Mouse (Mus musculus): ENCODE data around the gene Slc36a4.

Gene Slc36a4

GRCm38 (mm10) chr9:15727168-15727567 lies 17.6 kb downstream of the Slc36a4 start:
- DNase-seq, result no peak

- DNase-seq, result peak; percentile 15 to 30
Measured at GRCm38 (mm10) chr9:15731758-15732748, 22.5 kb downstream of the Slc36a4 start.

GRCm38 (mm10) chr9:15734056-15734866 lies 24.7 kb downstream of the Slc36a4 start:
- no peak for DNase-seq

- DNase-seq, result peak in 1 of 2 experiments; percentile 19
Measured at GRCm38 (mm10) chr9:15734867-15735131, 25.3 kb downstream of the Slc36a4 start.

GRCm38 (mm10) chr9:15737522-15737921 lies 28.0 kb downstream of the Slc36a4 start:
- no peak for DNase-seq

- DNase-seq, result no peak
Measured at GRCm38 (mm10) chr9:15741428-15741827, 31.9 kb downstream of the Slc36a4 start.

GRCm38 (mm10) chr9:15741931-15742330 lies 32.4 kb downstream of the Slc36a4 start:
- DNase-seq, result no peak

GRCm38 (mm10) chr9:15745985-15746607 lies 36.6 kb downstream of the Slc36a4 start:
- no peak for DNase-seq

- DNase-seq, result no peak
Measured at GRCm38 (mm10) chr9:15746636-15747035, 37.1 kb downstream of the Slc36a4 start.

GRCm38 (mm10) chr9:15748383-15748782 lies 38.8 kb downstream of the Slc36a4 start:
- no peak for DNase-seq

- no peak for DNase-seq
Measured at GRCm38 (mm10) chr9:15759318-15759717, 49.8 kb downstream of the Slc36a4 start.

- no peak for DNase-seq
Measured at GRCm38 (mm10) chr9:15766379-15766778, 56.8 kb downstream of the Slc36a4 start.

GRCm38 (mm10) chr9:15766821-15767220 lies 57.3 kb downstream of the Slc36a4 start:
- DNase-seq, result no peak

- no peak for DNase-seq
Measured at GRCm38 (mm10) chr9:15772766-15773165, 63.2 kb downstream of the Slc36a4 start.

- no peak for DNase-seq
Measured at GRCm38 (mm10) chr9:15773426-15773825, 63.9 kb downstream of the Slc36a4 start.

- DNase-seq, result no peak
Measured at GRCm38 (mm10) chr9:15774911-15775310, 65.4 kb downstream of the Slc36a4 start.

- DNase-seq, result no peak
Measured at GRCm38 (mm10) chr9:15781936-15782335, 72.4 kb downstream of the Slc36a4 start.

GRCm38 (mm10) chr9:15786192-15786591 lies 76.7 kb downstream of the Slc36a4 start:
- DNase-seq, result no peak

- no peak for DNase-seq
Measured at GRCm38 (mm10) chr9:15786610-15787009, 77.1 kb downstream of the Slc36a4 start.

GRCm38 (mm10) chr9:15792076-15792475 lies 82.5 kb downstream of the Slc36a4 start:
- no peak for DNase-seq
